Mouse (Mus musculus) layer of hippocampus, adult 2 months (tissue): ENCODE measurements around the gene Cmc2. TPM values are rescaled to one million over a fixed set of nuclear protein-coding genes. Genes with fewer than 3 reads are reported as not detected.

ENCODE experiments used
- DNase-seq, 2 experiments: peaks; one replicate each; pipeline ENCODE4 v3.0.0; 2022; ENCODE audit warnings: low spot score in 2 of 2
- H3K27ac ChIP-seq: fragments of 200-600 bp; 2 replicates; pipeline ENCODE4 v1.8.1; 2022
- H3K4me3 ChIP-seq: fragments of 200-600 bp; 2 replicates; pipeline ENCODE4 v1.8.1; 2022; ENCODE audit warnings: mild to moderate bottlenecking
- CTCF ChIP-seq: fragments of 200-600 bp; conservative IDR thresholded peaks from 2 replicates; pipeline ENCODE4 v1.8.1; 2022; ENCODE audit warnings: antibody characterized with exemption, mild to moderate bottlenecking, moderate library complexity
- total RNA-seq, 2 experiments: library from RNA; stranded (reverse); gene quantifications; 2 replicates each; pipeline ENCODE4 v1.2.3; 2021

Cmc2 gene
- total RNA-seq, 2 experiments from 2014 or later: 11.9 to 13.5 TPM

- no peak for DNase-seq
- no peak for TF ChIP-seq CTCF
- H3K4me3 ChIP-seq: no peak overlapping the region
- H3K27ac ChIP-seq: no peak overlapping the region
Observed at GRCm38 (mm10) chr8:116892636-116893035, 28.6 kb downstream of the Cmc2 start.

- no peak for TF ChIP-seq CTCF
- Histone ChIP-seq H3K4me3 (no peak overlapping the region), H3K27ac (no peak overlapping the region)
- no peak for DNase-seq
Observed at GRCm38 (mm10) chr8:116892130-116892529, 29.1 kb downstream of the Cmc2 start.

GRCm38 (mm10) chr8:116891446-116891845, 29.8 kb downstream of the Cmc2 start:
- DNase-seq: no peak

GRCm38 (mm10) chr8:116887813-116888212, 33.4 kb downstream of the Cmc2 start:
- no peak for DNase-seq
- H3K27ac ChIP-seq: no peak overlapping the region
- TF ChIP-seq CTCF: no peak
- H3K4me3 ChIP-seq: no peak overlapping the region

More at GRCm38 (mm10) chr8:116891446-116891845, 29.8 kb downstream of the Cmc2 start:
- Histone ChIP-seq H3K4me3 (no peak overlapping the region), H3K27ac (no peak overlapping the region)
- no peak for TF ChIP-seq CTCF

- TF ChIP-seq CTCF: no peak
- DNase-seq: no peak
- Histone ChIP-seq H3K4me3 (no peak overlapping the region), H3K27ac (no peak overlapping the region)
Observed at GRCm38 (mm10) chr8:116881396-116881795, 39.9 kb downstream of the Cmc2 start.

GRCm38 (mm10) chr8:116875798-116876450, 45.3 kb downstream of the Cmc2 start:
- Histone ChIP-seq H3K4me3 (no peak overlapping the region), H3K27ac (no peak overlapping the region)
- TF ChIP-seq CTCF: no peak
- no peak for DNase-seq

- no peak for DNase-seq
- no peak overlapping the region for H3K4me3 ChIP-seq
- no peak for TF ChIP-seq CTCF
- no peak overlapping the region for H3K27ac ChIP-seq
Observed at GRCm38 (mm10) chr8:116873986-116874385, 47.3 kb downstream of the Cmc2 start.

- DNase-seq: no peak
- Histone ChIP-seq H3K27ac (no peak overlapping the region), H3K4me3 (no peak overlapping the region)
- no peak for TF ChIP-seq CTCF
Observed at GRCm38 (mm10) chr8:116873586-116873985, 47.7 kb downstream of the Cmc2 start.

GRCm38 (mm10) chr8:116872761-116873342, 48.4 kb downstream of the Cmc2 start:
- Histone ChIP-seq H3K4me3 (no peak overlapping the region), H3K27ac (no peak overlapping the region)
- TF ChIP-seq CTCF: peak; percentile 76
- DNase-seq: peak; percentile 30 to 52

GRCm38 (mm10) chr8:116868699-116869098, 52.6 kb downstream of the Cmc2 start:
- peak; percentile 78 for TF ChIP-seq CTCF
- Histone ChIP-seq H3K27ac (no peak overlapping the region), H3K4me3 (no peak overlapping the region)
- peak in 1 of 2 experiments; percentile 37 for DNase-seq

- H3K4me3 ChIP-seq: no peak overlapping the region
Observed at GRCm38 (mm10) chr8:116867321-116867720, 53.9 kb downstream of the Cmc2 start.

GRCm38 (mm10) chr8:116866118-116866903, 54.9 kb downstream of the Cmc2 start:
- TF ChIP-seq CTCF: peak; percentile 81
- Histone ChIP-seq H3K4me3 (no peak overlapping the region), H3K27ac (no peak overlapping the region)
- no peak for DNase-seq

More at GRCm38 (mm10) chr8:116867321-116867720, 53.9 kb downstream of the Cmc2 start:
- no peak for TF ChIP-seq CTCF
- DNase-seq: no peak
- no peak overlapping the region for H3K27ac ChIP-seq

GRCm38 (mm10) chr8:116864514-116864913, 56.7 kb downstream of the Cmc2 start:
- H3K27ac ChIP-seq: no peak overlapping the region
- no peak for DNase-seq
- H3K4me3 ChIP-seq: no peak overlapping the region
- TF ChIP-seq CTCF: no peak
